In the genomic region with DNA sequence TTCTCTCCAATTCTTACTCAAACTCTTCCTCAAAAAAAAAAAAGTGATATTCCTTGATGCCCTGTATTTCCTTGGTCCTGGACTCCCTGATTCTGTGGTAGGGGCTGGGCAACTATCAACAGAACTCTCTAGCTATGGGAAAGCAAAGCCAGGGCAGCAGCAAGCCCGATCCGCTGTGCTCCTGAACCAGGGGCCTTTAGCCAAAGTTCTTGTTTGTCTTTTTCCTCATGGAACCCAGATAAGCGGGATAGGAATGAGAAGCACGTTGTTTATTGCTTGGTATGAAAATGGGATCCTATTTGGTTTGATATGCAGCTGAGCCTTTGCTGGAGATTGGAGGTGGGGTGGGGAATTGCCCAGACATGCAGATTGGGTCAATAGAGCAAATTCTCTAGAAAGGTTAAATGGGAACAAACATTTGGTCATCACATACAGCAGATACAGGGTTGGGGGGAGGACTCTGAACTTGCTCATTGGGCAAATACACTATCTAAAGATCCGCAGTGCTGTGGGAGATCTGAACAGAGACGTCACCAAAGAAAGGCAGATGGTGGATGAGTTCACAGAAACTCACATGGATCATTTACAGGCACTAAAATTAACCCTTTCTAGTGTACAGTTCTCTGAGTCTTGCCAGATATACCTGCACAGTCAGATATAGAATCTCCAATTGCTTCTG, we compare ENCODE assay signal across 1 mouse cellular context.
TF ChIP-seq lines count a peak whose summit lies in the region.

No protein-coding gene starts in this region.

TF ChIP-seq in CH12.LX, 34 proteins besides CTCF, POLR2A, EP300 and RAD21 (continued from another document):
- TF ChIP-seq E2F4 (IDR thresholded peaks at IDR 0.05; ENCODE audit: insufficient replicate concordance, low read depth, low read length) = no peak
- peak; percentile 71; the same call in 1 of the 2 replicates for TF ChIP-seq MEF2A (IDR thresholded peaks at IDR 0.05; ENCODE audit: borderline replicate concordance, low read depth, low read length)
- 0 out of 2 replicates have a peak, but pooled peaks have one; percentile 38 for TF ChIP-seq IRF4 (IDR thresholded peaks at IDR 0.05; ENCODE audit: low read depth, low read length)
